Mouse (Mus musculus) thymus, postnatal 36 days (tissue): Measurements from ENCODE around the gene Grb10.

Experiments used
- DNase-seq, 2 experiments: peaks; one replicate each; pipeline ENCODE4 v3.0.0; 2022; ENCODE audit warnings: mixed read lengths in 2 of 2

The Grb10 gene

GRCm38 (mm10) chr11:12038470-12038985 is at the start of gene Grb10:
Gene Grb10, minus strand, starts transcription at chr11:12038683.
- DNase-seq, result no peak

- no peak for DNase-seq
These were observed 43.2 kb upstream of the Grb10 start for GRCm38 (mm10) chr11:12081638-12082037.

- no peak for DNase-seq
These were observed 40.7 kb upstream of the Grb10 start for GRCm38 (mm10) chr11:12079231-12079630.

- no peak for DNase-seq
These were observed 37.0 kb upstream of the Grb10 start for GRCm38 (mm10) chr11:12075449-12075848.

GRCm38 (mm10) chr11:12073394-12074226 is 35.1 kb upstream of the Grb10 start:
- no peak for DNase-seq

GRCm38 (mm10) chr11:12072322-12072721 is 33.8 kb upstream of the Grb10 start:
- no peak for DNase-seq

GRCm38 (mm10) chr11:12059005-12059404 is 20.5 kb upstream of the Grb10 start:
- DNase-seq, result no peak

- no peak for DNase-seq
These were observed 10.3 kb upstream of the Grb10 start for GRCm38 (mm10) chr11:12048547-12049327.

GRCm38 (mm10) chr11:12048135-12048534 is 9.7 kb upstream of the Grb10 start:
- DNase-seq, result no peak

GRCm38 (mm10) chr11:12044245-12044644 is 5.8 kb upstream of the Grb10 start:
- DNase-seq, result no peak

- DNase-seq, result no peak
These were observed 3.3 kb upstream of the Grb10 start for GRCm38 (mm10) chr11:12041787-12042186.

- DNase-seq, result no peak
These were observed 2.9 kb upstream of the Grb10 start for GRCm38 (mm10) chr11:12041379-12041778.

GRCm38 (mm10) chr11:12040391-12040790 is 1.9 kb upstream of the Grb10 start:
- no peak for DNase-seq

GRCm38 (mm10) chr11:12039748-12040147 is 1.3 kb upstream of the Grb10 start:
- DNase-seq, result no peak

GRCm38 (mm10) chr11:12039098-12039497 is 615 bp upstream of the Grb10 start:
- no peak for DNase-seq

GRCm38 (mm10) chr11:12037689-12038469 is 604 bp downstream of the Grb10 start:
- no peak for DNase-seq

- DNase-seq, result no peak
These were observed 1.3 kb downstream of the Grb10 start for GRCm38 (mm10) chr11:12037075-12037686.

- no peak for DNase-seq
These were observed 2.3 kb downstream of the Grb10 start for GRCm38 (mm10) chr11:12035916-12036910.

GRCm38 (mm10) chr11:12035324-12035723 is 3.2 kb downstream of the Grb10 start:
- no peak for DNase-seq

- DNase-seq, result no peak
These were observed 3.7 kb downstream of the Grb10 start for GRCm38 (mm10) chr11:12034781-12035180.

GRCm38 (mm10) chr11:12034371-12034770 is 4.1 kb downstream of the Grb10 start:
- DNase-seq, result no peak
